Mouse (Mus musculus) forebrain, embryonic 14.5 days (tissue): ENCODE data around the gene Cfap97d1. TPM values are rescaled to one million over a fixed set of nuclear protein-coding genes. Genes with fewer than 3 reads are reported as not detected.
A peak's percentile ranks its signal among the peaks of the same experiment; 100 is the strongest.

Source experiments
- ATAC-seq: fragments of 200-750 bp; cut with Nextera tagmentation; 2 replicates; pipeline ENCODE4 v1.8.0; 2017; ENCODE audit warnings: mild to moderate bottlenecking, moderate library complexity
- DNase-seq: peaks from one replicate; pipeline ENCODE4 v3.0.0-alpha.2; 2015; ENCODE audit warnings: low spot score
- H3K27ac ChIP-seq: fragments of 300-500 bp; sonication (generic); 2 replicates; pipeline ENCODE4 v1.5.1; 2014; ENCODE audit warnings: low read depth, mild to moderate bottlenecking, control low read depth, low read length, moderate library complexity
- H3K27me3 ChIP-seq: fragments of 300-500 bp; sonication (generic); replicated peaks from 2 replicates; pipeline ENCODE4 v1.6.1; 2014; ENCODE audit warnings: low read length, control low read depth, mixed read lengths; ENCODE audit not compliant: control insufficient read depth, insufficient read depth
- H3K36me3 ChIP-seq: fragments of 300-500 bp; sonication (generic); 2 replicates; pipeline ENCODE4 v1.6.1; 2014; ENCODE audit warnings: low read length, control low read depth; ENCODE audit not compliant: control insufficient read depth, insufficient read depth
- H3K4me1 ChIP-seq: fragments of 300-500 bp; sonication (generic); 2 replicates; pipeline ENCODE4 v1.6.1; 2014; ENCODE audit warnings: antibody characterized with exemption, low read length, control low read depth; ENCODE audit not compliant: control insufficient read depth, insufficient read depth
- H3K4me2 ChIP-seq: fragments of 300-500 bp; sonication (generic); 2 replicates; pipeline ENCODE4 v1.6.1; 2014; ENCODE audit warnings: mild to moderate bottlenecking, control low read depth, low read length
- H3K4me3 ChIP-seq: fragments of 300-500 bp; sonication (generic); 2 replicates; pipeline ENCODE4 v1.5.1; 2014; ENCODE audit warnings: low read depth, low read length, control low read depth
- H3K9ac ChIP-seq: fragments of 300-500 bp; sonication (generic); 2 replicates; pipeline ENCODE4 v1.6.1; 2014; ENCODE audit warnings: mild to moderate bottlenecking, low read length, control low read depth, moderate library complexity
- H3K9me3 ChIP-seq: fragments of 300-500 bp; sonication (generic); replicated peaks from 2 replicates; pipeline ENCODE4 v1.6.1; 2016; ENCODE audit warnings: low read length, control low read depth, mixed read lengths; ENCODE audit not compliant: control insufficient read depth
- WGBS: fragments of 180-500 bp; shearing (Covaris S2); extraction: QIAGEN DNeasy Blood & Tissue Kit; methylation state at CpG from one replicate; pipeline ENCODE4 v1.1.7; 2014; 5-methylcytosine and 5-hydroxymethylcytosine counted together
- polyA plus RNA-seq: library from polyadenylated mRNA; unstranded; fragments of >200 nt; fragmentation: Nextera tagmentation; extraction: Ambion mirVana; gene quantifications from 2 replicates; pipeline ENCODE4 v1.2.1, GENCODE M21; 2014

Gene Cfap97d1
- polyA plus RNA-seq, 1 experiment from 2014 or later: not detected

DNA sequence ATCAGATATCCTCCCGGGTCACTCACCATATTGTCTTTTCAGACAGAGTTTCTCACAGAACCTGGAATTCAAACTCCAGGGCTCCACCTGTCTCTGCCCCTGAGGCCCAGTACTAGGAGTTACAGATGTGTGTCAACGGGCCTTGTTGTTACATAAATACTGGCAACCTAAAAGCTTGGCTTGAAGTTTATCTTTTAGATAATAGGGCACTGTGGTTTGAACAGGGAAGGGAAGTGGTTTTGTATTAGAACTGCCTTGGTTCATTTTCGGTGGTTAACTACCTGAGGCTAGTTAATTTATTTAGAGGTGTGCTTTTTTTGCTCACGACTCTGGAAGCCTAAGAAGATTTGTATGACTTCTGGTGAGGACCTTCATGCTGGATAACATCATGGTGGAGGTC, 30.6 kb upstream of the Cfap97d1 start:
- DNase-seq: no peak
- H3K27ac ChIP-seq: no peak overlapping the region
- H3K9ac ChIP-seq: no peak overlapping the region
- no peak overlapping the region for H3K4me3 ChIP-seq
- no peaks in the 10 kb centered on the region for H3K9me3 ChIP-seq
- no peak for ATAC-seq
- no peak overlapping the region for H3K4me2 ChIP-seq
- no peaks in the 10 kb centered on the region for H3K27me3 ChIP-seq
- H3K4me1 ChIP-seq: peaks cover 5% of the 10 kb centered on the region; the same call in 1 of the 2 replicates
- 74% methylated on average over 4 of the region's 4 CpGs for WGBS
- no peaks in the 10 kb centered on the region for H3K36me3 ChIP-seq

- DNase-seq: peak; percentile 47
- no peak for ATAC-seq
- no peak overlapping the region for H3K4me3 ChIP-seq
- H3K9ac ChIP-seq: no peak overlapping the region
- peaks cover 5% of the 10 kb centered on the region; the same call in 1 of the 2 replicates for H3K4me1 ChIP-seq
- H3K9me3 ChIP-seq: no peaks in the 10 kb centered on the region
- 62% methylated on average over 5 of the region's 5 CpGs for WGBS
- peaks cover 15% of the 10 kb centered on the region for H3K27me3 ChIP-seq
- no peak overlapping the region for H3K27ac ChIP-seq
- H3K36me3 ChIP-seq: no peaks in the 10 kb centered on the region
- no peak overlapping the region for H3K4me2 ChIP-seq
These were observed 26.6 kb upstream of the Cfap97d1 start for GRCm38 (mm10) chr11:101957476-101957875.

GRCm38 (mm10) chr11:101963043-101963442, 21.0 kb upstream of the Cfap97d1 start:
- ATAC-seq (no peak), DNase-seq (no peak)
- Histone ChIP-seq H3K4me2 (peak overlapping the region; percentile 94), H3K27ac (no peak overlapping the region), H3K9me3 (no peaks in the 10 kb centered on the region), H3K9ac (no peak overlapping the region; the same call in 1 of the 2 replicates), H3K36me3 (no peaks in the 10 kb centered on the region), H3K27me3 (peaks cover 62% of the 10 kb centered on the region), H3K4me1 (no peaks in the 10 kb centered on the region), H3K4me3 (peak overlapping the region; percentile 51; the same call in 1 of the 2 replicates)
- WGBS: 2% methylated on average over 11 of the region's 11 CpGs

DNA sequence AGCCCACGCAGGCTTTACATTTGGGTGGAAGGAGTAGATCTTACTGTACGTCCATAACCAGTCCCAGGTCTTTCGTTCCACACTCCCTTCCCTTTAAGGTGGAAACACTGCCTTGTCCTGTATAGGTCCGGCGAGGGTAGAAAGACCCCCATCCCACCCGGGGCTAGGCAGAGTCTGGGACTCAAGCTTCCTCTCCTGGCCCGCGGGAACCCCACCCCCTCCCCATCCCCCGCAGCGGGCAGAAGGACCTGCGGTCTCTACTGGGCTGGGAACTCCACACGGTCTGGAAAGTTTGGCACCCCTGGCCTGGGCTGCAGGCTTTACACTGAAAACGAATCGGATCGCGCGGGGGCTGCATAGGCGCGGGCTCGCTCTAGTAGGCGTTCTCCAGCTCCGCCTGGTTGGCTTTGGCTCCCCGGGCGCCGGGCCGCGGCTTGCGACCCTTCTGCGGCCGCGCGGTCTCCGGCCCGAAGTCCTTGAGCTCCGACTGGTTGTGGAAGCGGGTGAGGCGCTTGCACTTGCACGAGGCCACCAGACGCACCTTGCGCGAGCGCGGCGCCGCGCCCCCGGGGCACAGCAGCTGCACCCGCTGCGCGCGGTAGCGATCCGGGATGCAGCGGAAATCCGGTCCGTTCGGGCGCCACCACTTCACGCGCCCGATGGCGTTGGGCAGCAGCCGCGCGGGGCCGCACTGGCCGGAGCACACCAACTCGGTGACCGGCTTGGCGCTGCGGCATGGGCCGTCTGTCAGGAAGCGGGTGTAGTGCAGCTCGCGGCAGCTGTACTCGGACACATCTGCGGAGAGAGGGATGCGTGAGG, 20.4 kb upstream of the Cfap97d1 start:
- H3K27ac ChIP-seq: no peak overlapping the region
- WGBS: under 1% methylated on average over 78 of the region's 78 CpGs
- H3K27me3 ChIP-seq: peaks cover 62% of the 10 kb centered on the region
- peak overlapping the region; percentile 51 for H3K4me3 ChIP-seq
- peak overlapping the region; percentile 59 for H3K9ac ChIP-seq
- DNase-seq: peak; percentile 38
- H3K36me3 ChIP-seq: no peaks in the 10 kb centered on the region
- H3K4me2 ChIP-seq: peak overlapping the region; percentile 94
- H3K9me3 ChIP-seq: no peaks in the 10 kb centered on the region
- ATAC-seq: 0 out of 2 replicates have a peak, but pooled peaks have one; percentile 32
- H3K4me1 ChIP-seq: no peaks in the 10 kb centered on the region

DNA sequence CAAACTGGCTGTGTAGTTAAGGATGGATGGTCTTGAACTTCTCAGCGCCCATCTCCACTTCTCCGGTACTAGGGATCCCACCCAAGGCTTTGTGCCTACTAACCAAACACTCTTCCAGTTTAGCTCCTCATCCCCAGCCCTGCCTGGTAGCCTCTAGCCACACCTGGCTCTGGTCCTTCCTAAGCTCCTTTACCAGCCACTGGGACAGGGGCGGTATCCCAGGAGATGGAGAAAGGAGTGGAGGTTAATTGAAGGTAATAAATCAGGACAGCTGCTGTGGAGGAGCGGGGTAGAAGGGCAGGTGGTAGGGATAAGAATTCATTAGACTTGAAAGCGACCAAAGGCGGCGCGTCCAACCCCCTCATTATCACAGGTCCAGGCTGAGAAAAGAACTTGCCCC, 19.4 kb upstream of the Cfap97d1 start:
- peaks cover 62% of the 10 kb centered on the region for H3K27me3 ChIP-seq
- WGBS: under 1% methylated on average over 8 of the region's 8 CpGs
- no peaks in the 10 kb centered on the region for H3K4me1 ChIP-seq
- no peak overlapping the region for H3K27ac ChIP-seq
- ATAC-seq: no peak
- no peak overlapping the region for H3K9ac ChIP-seq
- H3K4me2 ChIP-seq: no peak overlapping the region
- no peak for DNase-seq
- no peak overlapping the region for H3K4me3 ChIP-seq
- no peaks in the 10 kb centered on the region for H3K36me3 ChIP-seq
- no peaks in the 10 kb centered on the region for H3K9me3 ChIP-seq

- Histone ChIP-seq H3K4me3 (no peak overlapping the region), H3K9me3 (no peaks in the 10 kb centered on the region), H3K9ac (no peak overlapping the region), H3K27ac (no peak overlapping the region), H3K4me1 (no peaks in the 10 kb centered on the region), H3K36me3 (no peaks in the 10 kb centered on the region), H3K27me3 (peaks cover 62% of the 10 kb centered on the region), H3K4me2 (no peak overlapping the region)
- ATAC-seq: no peak
- 25% methylated on average over 2 of the region's 2 CpGs for WGBS
- no peak for DNase-seq
These were observed 18.5 kb upstream of the Cfap97d1 start for GRCm38 (mm10) chr11:101965553-101965952.

DNA sequence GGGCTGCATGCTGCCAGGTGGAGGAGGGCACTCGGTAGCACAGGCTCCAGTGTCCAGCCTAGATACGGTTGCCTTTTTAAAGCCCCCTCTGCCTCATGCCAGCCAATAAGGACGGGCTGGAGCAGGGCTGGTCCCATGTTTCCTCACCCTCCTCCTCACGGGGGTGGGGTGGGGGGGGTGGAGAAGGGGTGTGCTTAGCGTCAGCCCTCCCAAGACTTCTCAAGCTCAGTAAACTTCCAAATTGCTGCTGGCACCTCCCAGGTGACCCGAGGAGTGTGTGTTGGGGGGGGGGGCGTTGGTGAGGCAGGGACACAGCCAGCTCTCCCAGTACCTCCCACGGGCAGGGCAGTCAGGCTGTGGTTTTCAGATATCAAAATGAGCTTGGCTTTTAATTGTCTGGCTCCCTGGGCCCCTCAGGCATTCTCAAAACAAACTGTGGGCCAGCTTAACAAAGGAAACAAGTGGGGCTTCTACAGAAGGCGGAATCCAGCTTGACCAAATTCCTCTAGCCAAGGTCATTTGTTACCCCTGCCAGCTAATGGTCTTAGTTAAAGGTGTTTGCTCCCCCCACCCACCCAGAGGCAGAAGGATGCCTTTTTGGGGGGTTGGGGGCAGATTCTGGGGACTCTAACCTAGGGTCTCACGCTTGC, 17.0 kb upstream of the Cfap97d1 start, which contains the start of gene Sost:
Gene Sost, minus strand, starts transcription at position 51 of the 650 bp plus-strand sequence.
- 15% methylated on average over 10 of the region's 10 CpGs for WGBS

DNA sequence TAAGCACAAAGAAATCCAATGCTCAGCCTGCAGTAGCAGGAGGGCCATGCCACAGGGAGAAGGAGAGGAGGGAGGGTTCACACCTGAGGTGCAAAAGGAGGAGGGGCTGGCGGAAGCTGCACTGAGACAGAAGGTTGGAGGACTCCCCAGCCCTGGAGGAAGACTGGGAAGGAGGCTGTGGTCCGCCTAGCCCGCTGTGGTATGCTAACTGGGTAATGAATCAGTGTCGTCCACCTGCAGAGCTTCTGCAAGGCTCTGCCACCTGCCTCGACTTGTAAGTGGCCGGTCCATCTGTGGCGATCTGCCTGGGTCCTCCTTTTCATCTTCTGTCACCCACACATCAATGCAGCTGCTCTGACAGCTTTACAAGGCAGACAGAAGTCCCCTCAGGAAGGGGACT, 15.8 kb upstream of the Cfap97d1 start:
- DNase-seq (no peak), ATAC-seq (no peak)
- H3K27ac ChIP-seq: no peak overlapping the region
- WGBS: 11% methylated on average over 7 of the region's 7 CpGs
- H3K9me3 ChIP-seq: no peaks in the 10 kb centered on the region
- H3K4me2 ChIP-seq: no peak overlapping the region
- H3K4me1 ChIP-seq: no peaks in the 10 kb centered on the region
- no peak overlapping the region for H3K4me3 ChIP-seq
- H3K36me3 ChIP-seq: no peaks in the 10 kb centered on the region
- H3K9ac ChIP-seq: no peak overlapping the region
- peaks cover 39% of the 10 kb centered on the region for H3K27me3 ChIP-seq

More for the DNA sequence above, 17.0 kb upstream of the Cfap97d1 start, which contains the start of gene Sost:
- peaks cover 50% of the 10 kb centered on the region for H3K27me3 ChIP-seq
- no peak within 1 kb of the TSS for H3K27ac ChIP-seq
- no peak within 1 kb of the TSS for H3K4me2 ChIP-seq
- no peak within 1 kb of the TSS for H3K9ac ChIP-seq
- no peaks in the 10 kb centered on the region for H3K36me3 ChIP-seq
- ATAC-seq (no peak), DNase-seq (no peak)
- no peak within 1 kb of the TSS for H3K4me3 ChIP-seq
- no peaks in the 10 kb centered on the region for H3K4me1 ChIP-seq
- no peaks in the 10 kb centered on the region for H3K9me3 ChIP-seq

DNA sequence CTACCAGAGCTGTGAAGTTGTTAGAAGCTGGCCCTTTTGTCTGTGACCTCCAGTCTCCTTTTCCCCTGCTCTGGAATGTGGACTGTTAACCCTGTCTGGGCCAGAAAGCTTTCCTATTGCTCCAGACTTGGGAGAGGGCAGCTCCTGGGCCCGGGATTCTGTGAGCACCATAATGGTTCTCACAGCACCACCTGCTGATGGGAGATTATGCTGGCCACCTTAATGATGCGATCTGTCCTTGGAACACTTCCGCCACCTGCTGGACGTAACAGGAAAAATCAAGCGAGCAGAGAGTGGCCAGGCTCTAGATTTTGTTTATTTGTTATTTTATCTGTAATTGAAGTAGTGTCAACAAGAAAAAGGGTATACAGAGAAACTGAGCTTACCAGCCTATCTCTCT, 15.3 kb upstream of the Cfap97d1 start:
- 1% methylated on average over 5 of the region's 5 CpGs for WGBS
- Histone ChIP-seq H3K27ac (no peak overlapping the region), H3K4me2 (no peak overlapping the region), H3K9me3 (no peaks in the 10 kb centered on the region), H3K27me3 (peaks cover 34% of the 10 kb centered on the region), H3K4me1 (no peaks in the 10 kb centered on the region), H3K9ac (no peak overlapping the region), H3K36me3 (no peaks in the 10 kb centered on the region), H3K4me3 (no peak overlapping the region)
- ATAC-seq (peak; percentile 75), DNase-seq (peak; percentile 94)
